Mouse (Mus musculus) gastrocnemius, adult 18-20 months (tissue): ENCODE results near the gene C530025M09Rik. TPM values are rescaled to one million over a fixed set of nuclear protein-coding genes. Genes with fewer than 3 reads are reported as not detected.

Experiments
- DNase-seq: peaks from one replicate; pipeline ENCODE4 v3.0.0; 2021; ENCODE audit warnings: low spot score
- total RNA-seq, 2 experiments: library from RNA; stranded (reverse); gene quantifications; 2 replicates each; pipeline ENCODE4 v1.2.3; 2021

Gene C530025M09Rik
- total RNA-seq, 2 experiments from 2014 or later: not detected

DNA sequence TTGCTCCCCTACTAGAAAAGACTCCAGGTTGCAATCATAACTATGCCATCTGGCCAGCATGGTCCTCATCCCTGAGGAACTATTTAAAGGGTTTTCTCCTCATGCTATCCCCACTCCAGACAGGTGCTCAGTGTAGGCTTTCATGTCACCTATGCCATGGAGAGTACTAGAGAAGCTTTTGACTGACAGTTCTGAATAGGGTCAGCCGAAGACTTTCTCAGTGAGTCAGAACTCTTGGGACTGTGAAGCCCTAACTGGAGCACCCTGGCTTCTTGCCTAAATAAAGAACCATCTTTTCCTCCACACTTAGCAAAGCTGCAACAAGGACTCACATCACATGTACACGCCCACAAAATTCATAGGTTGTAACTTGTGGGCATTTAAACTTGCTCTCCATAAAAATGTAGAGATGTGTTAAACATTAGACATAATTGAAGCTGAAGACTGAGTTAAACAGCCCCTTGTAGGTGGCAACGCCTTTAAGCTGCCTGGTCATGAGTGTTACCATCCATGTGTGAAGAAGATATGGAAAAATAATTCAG, 26.3 kb downstream of the C530025M09Rik start:
- no peak for DNase-seq

DNA sequence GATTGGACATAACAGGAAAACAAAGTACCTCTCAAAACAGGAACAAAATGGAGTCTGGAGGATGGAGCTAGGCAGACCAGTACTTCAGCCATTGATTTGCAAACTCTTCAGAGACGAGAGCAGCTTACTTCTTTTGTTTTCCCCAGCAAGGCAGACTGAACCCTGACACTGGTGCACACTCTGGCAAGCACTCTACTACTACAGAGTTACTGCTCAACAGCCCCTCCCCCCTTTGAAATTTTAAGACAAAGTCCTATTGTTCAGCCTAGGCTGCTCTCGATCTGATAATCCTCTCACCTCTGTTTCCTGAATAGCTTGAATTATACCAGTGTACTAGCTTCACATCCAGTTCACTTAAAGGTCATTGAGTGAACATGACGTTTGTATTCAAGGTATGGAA, 32.4 kb downstream of the C530025M09Rik start:
- no peak for DNase-seq

Other genes with a start within 250 kb of the C530025M09Rik start
- not detected for gene Syndig1, start 2.0 kb downstream of the C530025M09Rik start, total RNA-seq